In genomic region chr2:112369941-112370340, GRCm38 (mm10) we compare ENCODE assay signal across 12 mouse cellular contexts. TPM values are rescaled to one million over a fixed set of nuclear protein-coding genes. Genes with fewer than 3 reads are reported as not detected.
A peak's percentile ranks its signal among the peaks of the same experiment; 100 is the strongest.
DNase-seq lines count a peak whose midpoint lies in the region; TF ChIP-seq lines count a peak whose summit lies in the region.
"Had no signal": no experiment of that assay in that cellular context is flagged by ENCODE, and none has a peak within 500 bp of the region (broad histone marks: within the 10 kb centered on the region; RNA-seq: fewer than 3 reads in every experiment).

No protein-coding gene starts in this region.

- H3K27ac ChIP-seq in gastrocnemius, adult 2 months: peak overlapping the region; percentile 49
- H3K27ac ChIP-seq: limb, embryonic 12.5 days had no signal

- intact Hi-C loops in left cerebral cortex, postnatal 4 days (cut with DNase I): loop anchor here (5.0 kb wide), 1 partner anchor 103 kb away; the partner anchor contains the start of genes Gm21985 and Slc12a6
- intact Hi-C loops in gastrocnemius, adult 2 months (cut with DNase I): loop anchor here (5.0 kb wide), 1 partner anchor 103 kb away; the partner anchor contains the start of genes Gm21985 and Slc12a6
- intact Hi-C loops in heart, postnatal 25 days (cut with DNase I): loop anchor here (5.0 kb wide), 1 partner anchor 108 kb away; the partner anchor contains the start of gene Nop10
- intact Hi-C loops in left cerebral cortex, postnatal 36 days (cut with DNase I): loop anchor here (5.0 kb wide), 1 partner anchor 108 kb away; the partner anchor contains the start of gene Nop10

- no peak overlapping the region for H3K4me3 ChIP-seq in gastrocnemius, adult 2 months
- H3K4me3 ChIP-seq: erythroblast, embryonic 14.5 days; limb, embryonic 12.5 days had no signal

- no peak for TF ChIP-seq CTCF in gastrocnemius, adult 2 months (IDR thresholded peaks at IDR 0.05)

- peak; percentile 14 for DNase-seq in left cerebral cortex, postnatal 4 days
- no peak for DNase-seq in left cerebral cortex, adult 18-20 months (ENCODE audit: low spot score in 2 of 2)
- DNase-seq in MN1 (ENCODE audit: low spot score): peak; percentile 23
- peak; percentile 84 for DNase-seq in gastrocnemius, adult 2 months
- DNase-seq in heart, postnatal 25 days (ENCODE audit: low spot score): peak; percentile 44
- no peak for DNase-seq in embryo, embryonic 10 days (ENCODE audit: low spot score)
- no peak for DNase-seq in left cerebral cortex, postnatal 36 days (ENCODE audit: low spot score in 2 of 2)
- DNase-seq: cerebellum, adult 2 months; embryo, embryonic 11 days; kidney, postnatal 14 days had no signal

RNA-seq across cellular contexts. Expression of gene Emc4, which starts 2.1 kb away (rescaled TPM):
- total RNA-seq in left cerebral cortex, postnatal 4 days (2021): 100 to 1,000 TPM; 113 to 121 TPM
- 100 to 1,000 TPM; 149 to 162 TPM for total RNA-seq in left cerebral cortex, adult 18-20 months (2021)
- total RNA-seq in gastrocnemius, adult 2 months (2021): 10 to 100 TPM; 68.4 to 75.8 TPM
- 10 to 100 TPM; 60.5 to 61.0 TPM for total RNA-seq in heart, postnatal 25 days (2021)
- 100 to 1,000 TPM; 147 to 166 TPM for total RNA-seq in left cerebral cortex, postnatal 36 days (2021)

RNA-seq across cellular contexts. Expression of gene Katnbl1, which starts 9.1 kb away (rescaled TPM):
- total RNA-seq in left cerebral cortex, postnatal 4 days (2021): 10 to 100 TPM; 21.0 to 22.4 TPM
- total RNA-seq in left cerebral cortex, adult 18-20 months (2021): 10 to 100 TPM; 11.8 to 13.4 TPM
- total RNA-seq in gastrocnemius, adult 2 months (2021): 1 to 10 TPM; 2.1 to 3.2 TPM
- total RNA-seq in heart, postnatal 25 days (2021): 1 to 10 TPM; 4.6 to 4.7 TPM
- total RNA-seq in left cerebral cortex, postnatal 36 days (2021): 10 to 100 TPM; 12.7 to 16.3 TPM

Comparison
In these comparisons a context has a peak if more than half of its experiments do, and no peak if none do; other contexts are left out.
1. DNase-seq: peak in left cerebral cortex, postnatal 4 days (single experiment), MN1 (single experiment), gastrocnemius, adult 2 months (single experiment) and heart, postnatal 25 days (single experiment); none in left cerebral cortex, adult 18-20 months (0 of 2), embryo, embryonic 10 days (single experiment) and left cerebral cortex, postnatal 36 days (0 of 2).